Mouse (Mus musculus): Measurements from ENCODE around the gene Phpt1.
A peak's percentile ranks its signal among the peaks of the same experiment; 100 is the strongest.

The Phpt1 gene

GRCm38 (mm10) chr2:25582466-25583119, 7.6 kb upstream of the Phpt1 start:
- peak; percentile 38 for DNase-seq (ENCODE audit: low spot score)

GRCm38 (mm10) chr2:25581901-25582301, 6.9 kb upstream of the Phpt1 start:
- no peak for DNase-seq (ENCODE audit: low spot score)

DNA sequence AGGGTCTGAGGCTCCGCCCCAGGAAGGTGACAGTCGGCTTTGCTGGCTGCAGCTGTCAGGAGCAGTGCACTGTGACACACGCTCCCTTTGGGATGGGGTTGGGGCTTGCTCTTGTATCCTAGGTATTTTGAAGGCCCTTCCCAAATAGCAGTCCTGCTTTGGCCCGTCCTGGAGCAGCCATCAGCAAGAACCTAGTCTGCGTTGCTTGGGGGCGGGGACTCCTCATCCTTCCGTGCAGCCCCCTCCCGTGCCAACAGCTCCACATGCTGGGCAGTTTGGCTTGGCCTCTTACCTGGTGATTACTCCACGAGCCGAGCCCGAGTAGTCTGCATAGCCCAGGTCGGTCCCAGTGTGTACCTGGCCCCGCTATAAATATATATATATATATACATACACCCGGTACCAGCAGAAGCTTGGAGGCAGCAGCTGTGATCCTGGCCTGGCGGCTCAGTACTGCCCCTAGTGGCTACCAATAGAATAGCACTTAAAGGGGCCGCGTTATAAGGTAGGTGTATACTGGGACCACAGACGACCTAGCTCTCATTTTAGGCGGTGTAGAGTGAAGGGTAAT, 6.4 kb upstream of the Phpt1 start, which contains the start of gene Ajm1:
Gene Ajm1 (minus strand): TSS at position 464 of the 571 bp plus-strand sequence.
- peak; percentile 56 for DNase-seq (ENCODE audit: low spot score)

DNA sequence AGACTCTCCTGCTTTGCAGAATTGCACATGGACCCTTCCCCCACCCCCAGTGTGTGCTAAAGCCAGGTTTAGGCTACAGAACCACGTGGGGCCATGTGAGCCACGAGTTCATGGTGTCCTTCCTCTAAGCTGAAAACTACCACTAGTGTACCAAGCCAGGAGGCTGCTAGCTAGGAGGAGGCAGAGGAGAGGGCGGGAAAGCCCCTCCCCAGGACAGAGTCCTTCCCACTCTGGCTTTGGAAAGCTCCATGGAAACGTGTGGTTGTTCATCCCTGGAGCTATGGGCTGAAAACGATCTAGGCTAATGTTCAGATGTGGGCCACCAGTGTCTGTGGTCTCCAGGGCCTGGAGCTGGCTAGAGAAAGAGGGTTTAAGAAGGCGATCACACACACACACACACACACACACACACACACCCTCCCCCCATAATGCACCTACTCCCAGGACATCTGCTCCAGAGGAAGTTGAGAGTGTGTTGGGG, 5.6 kb upstream of the Phpt1 start:
- DNase-seq (ENCODE audit: low spot score) = no peak

DNA sequence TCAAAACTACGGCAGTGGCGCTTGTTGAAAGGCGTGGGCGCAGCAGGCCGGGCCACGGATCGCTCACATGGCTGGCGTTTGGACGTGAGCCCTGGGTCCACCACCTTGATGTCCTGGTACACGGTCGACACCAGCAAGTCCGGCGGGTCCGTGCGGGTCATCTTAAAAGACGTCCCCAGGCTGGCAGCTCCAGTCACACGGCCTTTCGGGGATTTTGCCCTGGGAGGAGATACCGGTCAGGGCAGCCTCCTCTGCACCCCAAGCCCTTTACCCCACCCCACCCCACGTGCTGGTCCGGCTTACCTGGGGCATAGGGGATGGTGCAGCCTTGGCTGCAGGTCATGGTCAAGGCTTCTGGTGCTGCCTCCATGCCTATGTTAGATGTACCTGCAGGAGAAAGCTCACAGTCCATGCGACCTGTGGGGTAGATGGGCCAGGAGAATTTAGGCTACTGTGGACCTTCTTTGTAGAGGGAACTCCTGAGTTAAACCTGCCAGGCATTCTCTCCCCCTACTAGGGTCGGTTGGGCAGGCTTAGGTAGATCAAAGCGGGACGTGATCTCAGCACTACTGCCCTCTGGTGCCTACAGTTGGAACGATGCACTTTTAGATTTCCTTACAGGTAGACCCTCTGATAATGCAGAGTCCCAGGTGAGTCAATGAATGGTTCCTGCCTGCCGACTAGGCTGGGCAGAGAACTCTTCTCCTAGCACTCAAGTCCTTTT, 4.9 kb upstream of the Phpt1 start:
- no peak for DNase-seq (ENCODE audit: low spot score)

- DNase-seq (ENCODE audit: low spot score) = no peak
These were observed 4.0 kb upstream of the Phpt1 start for GRCm38 (mm10) chr2:25578796-25579736.

DNA sequence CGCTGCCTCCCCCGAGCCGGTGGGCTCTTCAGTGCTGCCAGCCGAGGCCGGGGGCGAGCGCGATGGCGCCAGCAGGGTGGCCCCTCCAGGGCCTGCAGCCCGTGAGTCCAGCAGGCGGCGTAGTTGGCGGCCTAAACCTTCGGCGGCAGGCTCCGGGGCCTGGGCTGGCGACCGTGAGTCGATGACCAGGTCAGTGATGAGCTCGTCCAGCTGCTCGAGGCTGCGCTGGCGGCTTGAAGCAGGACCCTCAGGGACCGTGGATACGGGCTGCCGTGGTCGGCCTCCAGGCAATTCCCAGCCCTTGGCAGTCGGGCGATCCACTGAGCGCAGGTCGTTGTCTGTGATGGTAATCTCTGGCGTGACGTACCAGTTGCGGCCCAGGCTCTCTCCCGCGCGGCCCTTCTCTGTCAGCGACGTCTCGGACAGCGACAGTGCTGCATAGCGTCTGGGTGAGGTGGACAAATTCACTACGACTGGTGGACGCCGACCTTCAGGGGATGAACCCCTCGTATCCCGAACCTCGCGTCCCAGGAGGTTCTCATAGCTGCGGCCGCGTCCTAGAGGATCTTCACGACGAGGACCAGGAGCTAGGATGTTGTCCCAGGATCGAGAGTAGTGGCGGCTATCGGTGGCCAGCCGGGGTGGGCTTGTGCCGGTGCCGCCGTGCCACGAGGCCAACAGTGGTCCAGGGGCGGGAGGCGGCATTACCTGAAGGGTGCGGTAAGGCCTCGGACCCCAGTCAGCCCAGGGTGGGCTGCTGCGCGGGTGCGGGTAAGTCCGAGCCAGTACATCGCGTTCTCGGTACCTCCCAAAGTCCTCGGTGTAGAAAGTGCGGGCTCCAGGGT, 3.1 kb upstream of the Phpt1 start:
- no peak for DNase-seq (ENCODE audit: low spot score)

- DNase-seq (ENCODE audit: low spot score) = no peak
These were observed 2.2 kb upstream of the Phpt1 start for GRCm38 (mm10) chr2:25576965-25577891.

- no peak for DNase-seq (ENCODE audit: low spot score)
These were observed 1.2 kb upstream of the Phpt1 start for GRCm38 (mm10) chr2:25576028-25576850.

DNA sequence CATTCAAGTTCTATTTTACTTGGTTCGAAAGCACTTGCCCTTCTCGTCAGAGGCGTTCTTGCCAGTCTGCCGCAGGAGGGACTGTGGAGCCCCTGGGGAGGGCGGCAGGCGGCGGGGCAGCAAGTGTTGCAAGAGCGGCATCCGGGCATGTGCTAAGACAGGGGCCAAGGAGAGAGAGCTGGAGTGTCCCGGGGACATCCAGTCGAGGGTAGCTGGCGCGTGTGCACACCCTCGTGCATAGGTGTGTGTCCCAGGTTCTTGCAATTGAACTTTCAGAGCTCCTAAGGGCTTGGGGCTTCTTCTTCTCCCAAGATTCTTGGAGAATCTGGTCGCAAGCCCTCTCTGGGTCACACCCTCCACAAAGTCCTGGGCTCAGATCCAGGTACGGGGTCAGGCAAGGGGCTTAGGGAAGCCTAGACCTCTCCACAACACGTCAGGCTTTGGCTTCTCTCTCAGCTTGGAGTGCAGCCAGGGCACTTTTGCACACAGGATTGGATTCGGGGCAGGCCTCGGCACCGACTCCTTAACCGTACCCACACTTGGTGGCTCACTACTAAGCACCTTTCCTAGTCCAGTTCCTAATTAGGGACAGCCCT, 506 bp upstream of the Phpt1 start:
- DNase-seq (ENCODE audit: low spot score) = peak; percentile 58

DNA sequence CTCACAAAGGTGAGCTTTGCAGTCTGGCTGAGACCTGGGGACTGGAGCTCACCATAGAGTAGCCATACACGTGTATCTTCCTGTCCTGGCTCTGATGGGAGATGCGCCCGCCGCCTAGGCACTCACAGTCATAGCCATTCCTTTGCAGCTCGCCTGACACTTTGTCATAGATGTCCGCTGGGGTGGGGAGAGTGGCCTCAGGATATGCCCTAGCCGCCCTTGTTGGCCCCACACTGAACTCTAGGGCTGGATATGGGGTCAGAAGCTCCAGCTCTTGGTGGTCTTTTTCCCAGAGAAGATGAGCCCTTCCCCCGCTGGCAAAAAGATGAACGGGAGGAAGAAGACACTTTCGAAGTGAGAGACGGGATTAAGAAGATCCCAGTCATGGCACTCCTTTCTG, 888 bp downstream of the Phpt1 start:
- no peak for DNase-seq (ENCODE audit: low spot score)

GRCm38 (mm10) chr2:25573068-25573467, 2.0 kb downstream of the Phpt1 start:
- no peak for DNase-seq (ENCODE audit: low spot score)

- DNase-seq (ENCODE audit: low spot score) = no peak
These were observed 3.8 kb downstream of the Phpt1 start for GRCm38 (mm10) chr2:25571221-25571620.

- no peak for DNase-seq (ENCODE audit: low spot score)
These were observed 5.7 kb downstream of the Phpt1 start for GRCm38 (mm10) chr2:25569323-25569722.

DNA sequence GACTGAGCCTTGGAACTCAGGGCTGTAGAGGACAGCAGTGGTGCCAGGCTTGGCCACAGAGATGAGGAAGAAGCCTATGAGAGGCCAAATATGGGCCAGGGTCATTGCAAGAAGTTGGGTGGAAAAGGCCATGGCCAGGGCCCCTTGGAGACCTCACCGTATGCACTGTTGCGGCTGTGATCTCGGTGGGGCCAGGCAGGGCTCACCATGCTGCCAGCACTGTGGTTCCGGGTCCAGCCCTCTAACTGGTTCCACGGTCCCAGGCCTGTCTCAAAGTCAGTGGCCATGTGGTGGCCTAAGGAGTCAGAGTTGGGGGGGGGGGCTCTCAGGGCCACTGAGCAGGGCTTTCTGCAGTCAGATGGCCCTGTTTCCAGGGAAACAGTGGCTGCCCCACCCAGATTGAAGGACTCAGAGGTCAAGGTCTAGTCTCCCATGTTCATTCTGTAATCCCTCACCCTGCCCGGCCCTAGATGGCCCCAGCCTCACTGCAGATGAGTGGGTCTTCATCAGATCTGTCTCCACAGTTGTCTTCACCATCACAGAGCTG, 6.5 kb downstream of the Phpt1 start:
- no peak for DNase-seq (ENCODE audit: low spot score)

- no peak for DNase-seq (ENCODE audit: low spot score)
These were observed 8.5 kb downstream of the Phpt1 start for GRCm38 (mm10) chr2:25566558-25566957.

DNA sequence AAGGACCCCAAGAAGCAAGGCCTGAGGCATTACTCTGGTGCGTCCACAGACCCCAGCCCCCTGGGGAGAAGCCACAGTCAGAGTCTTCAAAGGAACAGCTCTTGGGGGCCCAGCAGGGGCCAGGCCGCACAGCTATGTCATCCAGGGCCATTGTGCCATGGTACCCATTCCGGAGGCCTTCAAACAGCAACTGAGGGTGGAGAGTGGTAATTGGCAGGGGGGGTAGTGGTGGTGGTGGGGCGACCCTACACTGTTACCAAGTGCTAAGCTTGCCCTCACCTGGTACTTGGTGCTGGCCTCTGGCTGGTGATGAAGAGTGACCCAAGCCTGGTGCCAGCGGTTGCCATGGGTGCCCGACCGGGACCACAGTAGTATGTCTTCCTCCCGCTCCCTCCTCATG, 9.3 kb downstream of the Phpt1 start:
- no peak for DNase-seq (ENCODE audit: low spot score)

- DNase-seq (ENCODE audit: low spot score) = no peak
These were observed 13.1 kb downstream of the Phpt1 start for GRCm38 (mm10) chr2:25561946-25562345.
